Mouse (Mus musculus) C2C12 (cell line): ENCODE measurements at regions not wholly inside any gene's neighbourhood (a gene's known extent, or its start where the extent isn't known, plus 50 kb on each side); places are given as distances from the start of the nearest gene placed in this dataset.

ENCODE experiments used
- CEBPB ChIP-seq: IDR thresholded peaks from one replicate; pipeline ENCODE4 v1.6.1; 2011; ENCODE audit warnings: low read depth, mild to moderate bottlenecking, control low read depth, moderate library complexity
- CTCF ChIP-seq: IDR thresholded peaks from one replicate; pipeline ENCODE4 v1.5.1; 2011; ENCODE audit not compliant: control insufficient read depth, insufficient read depth, insufficient read length
- FOSL1 ChIP-seq: IDR thresholded peaks from one replicate; pipeline ENCODE4 v1.8.0; 2011; ENCODE audit warnings: mild to moderate bottlenecking, low read length; ENCODE audit not compliant: poor library complexity, insufficient read depth, severe bottlenecking
- MAX ChIP-seq: IDR thresholded peaks from one replicate; pipeline ENCODE4 v1.6.1; 2011; ENCODE audit warnings: mild to moderate bottlenecking, control low read depth
- MYOD1 ChIP-seq: IDR thresholded peaks from one replicate; pipeline ENCODE4 v1.6.1; 2011; ENCODE audit warnings: low read depth; ENCODE audit not compliant: control insufficient read depth, insufficient read length
- MYOG ChIP-seq: IDR thresholded peaks from one replicate; pipeline ENCODE4 v1.6.1; 2011; ENCODE audit not compliant: control insufficient read depth, insufficient read length; ENCODE audit errors: extremely low read depth
- USF1 ChIP-seq: IDR thresholded peaks from one replicate; pipeline ENCODE4 v1.6.1; 2011; ENCODE audit warnings: low read depth, mild to moderate bottlenecking, control low read depth, moderate library complexity

DNA sequence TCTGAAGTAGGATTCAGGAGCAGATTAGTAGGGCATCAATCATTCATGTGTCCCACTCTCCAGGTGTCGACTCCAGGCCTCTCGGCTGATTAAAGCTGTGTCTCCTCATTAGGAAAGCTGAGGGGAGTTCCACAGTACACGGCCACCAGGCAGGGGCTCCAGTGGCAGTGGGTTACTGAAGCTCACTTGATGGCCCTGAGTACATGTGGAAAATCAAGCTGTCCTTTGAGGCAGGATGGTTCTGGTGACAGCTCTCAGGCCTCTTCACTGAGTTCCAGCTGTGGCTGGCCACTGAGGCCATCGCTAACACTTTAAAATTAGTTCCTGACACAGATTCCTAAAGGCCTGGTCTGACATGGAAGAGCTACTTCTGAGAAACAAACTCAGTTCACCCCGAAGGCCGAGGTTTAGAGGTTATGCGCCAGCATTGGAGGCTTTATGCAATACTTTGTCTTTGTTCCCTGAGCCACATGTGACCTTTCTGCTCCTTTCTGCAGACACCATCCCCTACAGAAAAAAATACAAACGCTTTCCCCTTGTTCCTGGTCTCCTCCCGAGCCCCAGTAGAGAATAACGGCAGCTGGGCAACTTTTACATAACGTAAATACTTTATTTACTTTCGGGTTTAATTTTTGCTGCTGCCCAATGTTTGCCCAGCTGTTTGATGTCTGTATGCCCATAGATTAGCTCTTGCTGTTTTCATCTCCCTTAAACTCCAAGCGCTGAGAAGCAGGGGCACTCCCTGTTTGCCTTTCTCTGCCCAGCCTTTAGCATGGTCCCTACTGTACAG, 94.8 kb upstream of the Arhgap32 start:
- no peak for TF ChIP-seq USF1
- TF ChIP-seq CTCF, result no peak
- no peak for TF ChIP-seq CEBPB
- TF ChIP-seq MYOD1, result no peak
- no peak for TF ChIP-seq MAX
- no peak for TF ChIP-seq MYOG
- TF ChIP-seq FOSL1, result no peak
